Mouse (Mus musculus): ENCODE results near the gene Mob3a. TPM values are rescaled to one million over a fixed set of nuclear protein-coding genes. Genes with fewer than 3 reads are reported as not detected.

Mob3a gene
- total RNA-seq, 2 experiments from 2014 or later: 8.6 to 13.1 TPM

GRCm38 (mm10) chr10:80677942-80678436, 23.8 kb downstream of the Mob3a start, which contains the start of gene Mknk2:
Mknk2 (minus strand) TSS chr10:80678112.
- peak; percentile 90 for DNase-seq

- no peak for DNase-seq
These were observed 24.5 kb downstream of the Mob3a start for GRCm38 (mm10) chr10:80677128-80677875.

DNA sequence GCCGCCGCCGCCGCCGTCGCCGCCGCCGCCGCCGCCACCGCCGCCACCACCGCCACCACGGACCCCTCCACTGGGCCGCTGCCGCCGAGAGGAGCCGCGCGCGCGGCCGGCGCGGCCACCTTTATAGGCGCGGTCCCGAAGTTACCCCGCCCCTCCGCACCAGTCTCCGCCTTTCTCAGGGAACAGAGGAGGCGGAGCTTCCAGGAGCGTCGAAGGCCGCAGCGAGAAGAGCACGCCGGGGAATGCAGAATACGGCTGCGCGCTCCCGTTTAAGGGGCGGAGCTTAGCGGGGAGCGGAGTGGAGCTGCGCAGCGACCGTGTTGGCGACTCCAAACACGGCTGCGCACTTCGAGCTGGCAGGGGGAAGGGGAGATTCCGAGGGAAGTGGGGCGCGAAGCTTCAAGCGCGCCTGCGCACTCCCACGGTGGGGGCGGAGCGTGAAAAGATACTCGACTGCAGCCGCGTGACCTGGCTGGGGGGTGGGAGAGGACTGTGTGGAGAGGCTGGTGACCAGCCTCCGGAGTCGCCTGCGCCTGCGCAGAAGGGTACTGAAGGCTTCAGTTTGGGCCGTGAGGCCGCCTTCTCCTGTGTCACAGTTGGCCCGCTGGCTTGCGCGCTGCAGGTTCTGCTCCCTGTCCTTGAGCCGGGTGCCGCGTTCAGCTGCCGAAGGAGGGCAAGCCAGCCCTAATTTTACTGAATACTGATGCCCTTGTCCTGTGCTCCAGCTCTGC, 25.4 kb downstream of the Mob3a start:
- DNase-seq: peak; percentile 100

GRCm38 (mm10) chr10:80675405-80676197, 26.2 kb downstream of the Mob3a start:
- DNase-seq: no peak

- no peak for DNase-seq
These were observed 26.8 kb downstream of the Mob3a start for GRCm38 (mm10) chr10:80674851-80675404.

DNA sequence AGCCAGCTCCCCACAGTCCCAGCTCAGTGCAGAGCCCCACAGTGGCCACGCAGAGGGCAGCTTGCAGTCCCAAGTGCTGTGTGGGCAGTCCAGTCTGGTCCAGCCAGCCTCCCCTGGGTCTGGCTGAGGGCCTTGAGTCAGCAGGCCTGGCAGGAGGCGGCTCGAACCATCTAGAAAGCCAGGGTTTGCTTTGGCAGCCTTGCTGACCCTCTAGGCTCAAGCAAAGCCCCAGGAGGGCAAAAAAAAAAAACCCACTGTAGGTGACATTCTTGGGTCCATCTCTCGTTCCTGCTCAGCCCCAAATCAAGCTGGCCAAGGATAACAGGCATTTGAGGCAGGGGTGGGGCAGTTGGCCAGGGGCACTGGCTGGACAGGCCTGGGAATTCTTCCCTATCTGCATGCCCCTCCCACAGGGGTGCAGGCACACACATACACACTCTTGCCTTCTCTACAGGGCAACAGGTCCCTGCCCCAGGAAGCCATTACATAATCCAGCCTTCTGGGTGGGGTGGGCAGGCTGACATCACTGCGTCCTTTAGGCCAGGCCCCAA, 27.5 kb downstream of the Mob3a start:
- no peak for DNase-seq

- no peak for DNase-seq
These were observed 28.1 kb downstream of the Mob3a start for GRCm38 (mm10) chr10:80673690-80674089.

- no peak for DNase-seq
These were observed 29.7 kb downstream of the Mob3a start for GRCm38 (mm10) chr10:80671936-80672690.

DNA sequence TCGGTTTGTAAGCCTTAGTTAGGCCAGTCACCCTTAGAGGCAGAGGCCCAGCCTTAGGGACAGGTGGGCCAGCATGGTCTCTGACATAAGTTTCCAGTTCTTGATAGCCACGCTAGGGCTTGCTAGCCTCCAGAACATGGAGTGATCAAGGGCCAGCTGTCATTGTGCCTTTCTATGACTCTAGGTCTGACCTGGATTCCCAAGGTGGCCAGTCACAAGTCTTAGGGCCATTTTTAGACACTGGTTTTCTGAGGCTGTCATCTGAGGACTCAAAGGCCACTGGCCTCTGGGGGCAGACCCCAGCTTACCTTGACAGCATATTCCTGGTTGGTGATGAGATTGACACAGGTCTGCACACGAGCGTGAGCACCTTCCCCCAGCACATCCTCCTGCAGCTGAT, 30.5 kb downstream of the Mob3a start:
- DNase-seq: no peak

GRCm38 (mm10) chr10:80670531-80670930, 31.2 kb downstream of the Mob3a start:
- DNase-seq: no peak

DNA sequence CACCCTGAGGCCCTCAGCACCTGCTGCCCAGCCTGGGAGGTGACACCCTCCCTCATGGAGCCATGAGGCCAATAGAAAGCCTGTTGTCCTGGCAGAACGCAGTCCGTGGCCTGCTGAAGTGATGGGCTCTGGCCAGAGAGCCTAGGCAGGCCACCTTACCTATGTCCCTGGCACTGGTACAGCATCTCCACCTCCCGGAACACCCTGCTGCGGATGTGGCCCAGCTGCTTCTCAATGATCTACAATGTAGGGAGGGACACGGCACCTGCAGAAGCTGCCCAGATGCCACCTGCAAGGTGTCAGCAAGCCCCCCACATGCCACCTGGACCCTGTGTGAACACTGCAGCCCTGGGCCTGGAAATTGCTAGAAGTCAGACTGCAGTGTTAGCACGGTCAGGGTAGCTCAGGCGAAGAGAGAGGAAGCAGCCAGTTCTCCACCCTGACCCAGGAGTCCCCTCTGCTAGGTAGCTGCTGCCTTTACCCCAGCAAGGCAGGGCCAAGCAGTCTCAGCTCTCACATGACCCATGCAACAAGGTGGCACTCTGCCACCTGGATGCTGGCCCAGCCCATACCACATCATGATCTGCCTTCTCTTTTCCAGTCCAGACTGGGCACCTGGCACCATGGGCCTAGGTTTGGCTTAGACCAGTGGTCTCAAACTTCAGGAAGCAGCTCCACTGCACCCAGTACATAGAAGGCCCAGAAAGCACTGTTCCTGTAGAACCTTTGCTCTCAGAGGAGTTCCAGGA, 31.9 kb downstream of the Mob3a start:
- DNase-seq: peak; percentile 72

- no peak for DNase-seq
These were observed 32.8 kb downstream of the Mob3a start for GRCm38 (mm10) chr10:80669018-80669417.

DNA sequence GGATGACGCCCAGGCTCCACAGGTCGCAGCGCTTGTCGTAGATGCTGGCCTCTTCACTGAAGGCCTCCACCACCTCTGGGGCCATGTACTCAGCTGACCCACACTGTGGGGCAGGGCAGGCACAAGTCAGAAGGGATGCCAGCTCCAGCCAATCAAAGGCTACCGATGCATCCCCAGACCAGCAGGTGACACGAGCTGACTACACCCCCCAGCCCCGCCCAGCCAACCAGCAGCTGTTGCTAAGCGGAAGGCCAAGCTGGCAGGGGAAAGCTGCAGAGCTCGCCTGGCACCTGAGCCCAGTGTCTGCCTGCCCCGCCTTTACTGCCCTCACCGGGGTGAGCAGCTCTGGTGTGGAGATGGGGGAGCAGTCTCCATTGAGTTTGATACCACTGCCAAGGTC, 33.2 kb downstream of the Mob3a start:
- peak; percentile 76 for DNase-seq

GRCm38 (mm10) chr10:80666837-80667412, 34.9 kb downstream of the Mob3a start:
- DNase-seq: peak; percentile 55

DNA sequence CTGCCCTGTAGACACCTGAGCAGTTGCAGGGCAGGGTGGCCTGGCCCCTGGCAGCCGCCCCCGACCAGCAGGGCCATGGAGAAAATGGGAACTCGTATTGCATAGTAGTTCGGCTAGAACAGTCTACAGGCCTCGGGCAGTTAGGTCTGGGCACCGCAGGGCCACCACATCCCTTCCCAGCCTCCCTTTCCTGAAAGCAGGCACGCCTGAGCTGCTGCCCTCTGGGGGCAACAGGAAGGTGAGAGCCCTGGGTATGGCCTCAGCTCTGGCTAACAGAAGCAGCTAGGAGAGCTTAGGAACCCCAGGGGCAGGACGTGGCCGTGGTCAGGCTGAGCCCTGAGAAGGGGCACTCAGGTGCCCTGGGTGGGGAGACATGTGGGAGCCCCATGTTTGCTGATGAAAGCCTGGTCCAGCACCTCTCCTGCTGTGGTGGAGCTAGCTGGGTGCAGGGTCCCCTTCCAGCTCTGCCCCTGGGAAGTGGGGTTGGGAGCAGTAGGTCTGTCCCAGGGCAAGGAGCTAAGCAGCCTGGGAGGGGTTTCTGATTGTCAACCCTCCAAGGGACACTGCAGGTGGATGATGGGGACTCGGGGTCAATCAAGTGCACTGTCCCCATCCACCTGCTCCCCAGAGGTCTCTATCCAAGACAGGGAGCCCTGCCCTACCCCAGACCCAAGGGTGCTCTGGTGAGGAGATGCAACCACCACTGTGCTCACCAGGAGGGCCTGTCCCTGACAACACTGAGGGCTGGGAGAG, 35.6 kb downstream of the Mob3a start:
- no peak for DNase-seq

DNA sequence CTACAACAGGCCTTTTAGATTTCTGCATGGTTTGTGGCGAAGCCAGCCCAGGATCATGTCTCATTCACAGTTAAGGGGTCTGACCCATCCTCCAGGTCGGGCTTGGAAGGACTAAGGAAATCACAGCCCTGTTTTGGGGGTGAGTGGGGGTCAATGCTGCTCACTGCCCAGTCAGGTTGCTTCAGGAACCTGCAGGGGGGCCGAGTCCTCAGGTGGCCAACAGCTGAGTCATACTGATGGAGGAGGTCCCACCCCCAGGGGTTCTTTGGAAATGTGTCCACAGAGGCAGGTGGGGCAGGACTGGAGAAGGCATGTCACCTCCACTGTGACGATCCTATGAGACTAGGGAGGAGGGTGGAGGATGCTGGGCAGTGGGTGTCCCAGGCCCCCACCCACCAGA, 36.3 kb downstream of the Mob3a start:
- no peak for DNase-seq

DNA sequence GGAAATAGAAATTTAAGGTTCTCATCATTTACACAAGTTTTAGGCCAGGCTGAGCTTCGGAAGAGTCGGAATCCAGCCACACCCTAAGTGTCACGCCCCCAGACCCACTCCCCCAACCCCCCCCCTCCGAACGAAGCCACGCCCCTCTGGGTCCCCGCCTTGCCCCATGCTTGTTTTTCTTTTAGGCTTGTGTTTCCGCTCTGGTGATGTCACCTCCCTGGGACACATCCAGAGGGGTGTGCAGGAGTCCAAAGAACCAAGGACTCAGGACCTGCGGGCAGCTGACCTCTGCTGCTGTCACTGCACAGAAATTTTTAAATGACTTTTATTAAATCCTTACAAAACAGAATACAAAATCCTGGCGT, 36.8 kb downstream of the Mob3a start:
- DNase-seq: peak; percentile 83

- DNase-seq: peak; percentile 88
These were observed 37.4 kb downstream of the Mob3a start for GRCm38 (mm10) chr10:80664197-80665015.
